Mouse (Mus musculus) MN1 (cell line): Measurements from ENCODE around the gene Gm7347.
"Not testable (repeated sequence)": the region's sequence is repeated elsewhere in the genome, so short reads cannot be mapped to it uniquely, and the experiment has no call there.

Experiments used
- DNase-seq: peaks from one replicate; pipeline ENCODE4 v3.0.0-alpha.2; 2016; ENCODE audit warnings: low spot score

The Gm7347 gene

DNA sequence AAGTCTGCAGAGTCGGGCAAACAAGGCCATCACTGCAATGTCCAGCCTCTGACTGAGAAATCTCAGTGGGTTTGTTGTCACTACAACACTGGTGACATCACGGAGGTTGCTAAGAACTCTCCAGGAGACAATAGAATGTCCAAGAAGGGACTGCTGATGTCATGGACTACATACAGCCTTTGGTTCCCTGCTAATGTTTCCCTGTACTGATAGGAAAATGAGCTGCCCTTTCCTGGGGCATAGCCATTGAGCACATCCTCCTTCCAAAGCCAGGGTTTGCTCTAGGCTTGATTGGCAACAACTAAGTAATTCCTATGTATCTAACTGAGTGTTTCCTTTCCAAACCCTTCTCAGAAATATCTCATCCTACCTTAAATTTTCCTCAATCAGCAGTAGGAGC lies at the start of gene Gm7347:
TSS of gene Gm7347 (minus strand) at position 101 of the 400 bp plus-strand sequence.
- DNase-seq, result not testable (repeated sequence)

DNA sequence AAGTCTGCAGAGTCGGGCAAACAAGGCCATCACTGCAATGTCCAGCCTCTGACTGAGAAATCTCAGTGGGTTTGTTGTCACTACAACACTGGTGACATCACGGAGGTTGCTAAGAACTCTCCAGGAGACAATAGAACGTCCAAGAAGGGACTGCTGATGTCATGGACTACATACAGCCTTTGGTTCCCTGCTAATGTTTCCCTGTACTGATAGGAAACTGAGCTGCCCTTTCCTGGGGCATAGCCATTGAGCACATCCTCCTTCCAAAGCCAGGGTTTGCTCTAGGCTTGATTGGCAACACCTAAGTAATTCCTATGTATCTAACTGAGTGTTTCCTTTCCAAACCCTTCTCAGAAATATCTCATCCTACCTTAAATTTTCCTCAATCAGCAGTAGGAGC lies 46.9 kb upstream of the Gm7347 start, which contains the start of gene 5031410I06Rik:
TSS of gene 5031410I06Rik (minus strand) at position 101 of the 400 bp plus-strand sequence.
- DNase-seq, result not testable (repeated sequence)

DNA sequence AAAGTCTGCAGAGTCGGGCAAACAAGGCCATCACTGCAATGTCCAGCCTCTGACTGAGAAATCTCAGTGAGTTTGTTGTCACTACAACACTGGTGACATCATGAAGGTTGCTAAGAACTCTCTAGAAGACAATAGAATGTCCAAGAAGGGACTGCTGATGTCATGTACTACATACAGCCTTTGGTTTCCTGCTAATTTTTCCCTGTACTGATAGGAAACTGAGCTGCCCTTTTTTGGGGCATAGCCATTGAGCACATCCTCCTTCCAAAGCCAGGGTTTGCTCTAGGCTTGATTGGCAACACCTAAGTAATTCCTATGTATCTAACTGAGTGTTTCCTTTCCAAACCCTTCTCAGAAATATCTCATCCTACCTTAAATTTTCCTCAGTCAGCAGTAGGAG lies 30.8 kb upstream of the Gm7347 start, which contains the start of gene Gm10471:
TSS of gene Gm10471 (minus strand) at position 101 of the 400 bp plus-strand sequence.
- DNase-seq, result not testable (repeated sequence)

DNA sequence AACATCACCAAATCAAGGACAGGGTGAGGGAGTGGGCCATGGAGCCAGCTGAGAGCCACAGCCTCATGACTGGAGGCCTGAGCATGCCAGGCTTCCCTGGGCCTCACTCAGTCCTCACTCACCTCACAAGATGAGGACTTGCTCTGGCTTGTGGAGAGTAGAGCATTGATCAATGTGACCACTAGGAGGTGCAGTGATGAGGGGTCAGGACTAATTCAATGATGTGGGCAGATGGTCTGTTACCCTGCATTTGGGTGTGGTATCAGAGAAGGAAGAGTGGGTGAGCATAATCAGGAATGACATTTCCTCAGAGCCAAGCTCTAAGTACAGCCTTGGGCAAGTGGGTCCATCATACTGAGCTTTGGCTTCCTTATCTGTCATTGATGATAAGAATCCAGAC lies 20.6 kb upstream of the Gm7347 start:
- not testable (repeated sequence) for DNase-seq

DNA sequence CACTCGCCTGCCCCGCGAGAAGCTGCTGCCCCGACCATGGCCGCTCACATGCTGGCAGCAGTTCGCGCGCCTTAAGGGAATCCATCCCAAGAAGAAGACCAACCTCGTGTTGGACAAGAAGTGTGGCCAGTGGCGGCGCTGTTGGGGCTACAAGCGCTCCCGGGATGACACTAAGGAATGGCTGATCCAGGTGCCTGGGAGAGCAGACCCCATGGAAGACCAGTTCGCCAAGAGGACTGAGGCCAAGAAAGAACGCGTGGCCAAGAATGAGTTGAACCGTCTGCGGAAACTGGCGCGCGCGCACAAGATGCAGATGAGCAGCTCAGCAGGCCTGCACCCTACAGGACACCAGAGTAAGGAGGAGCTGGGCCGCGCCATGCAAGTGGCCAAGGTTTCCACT lies 12.3 kb upstream of the Gm7347 start:
- no peak for DNase-seq

DNA sequence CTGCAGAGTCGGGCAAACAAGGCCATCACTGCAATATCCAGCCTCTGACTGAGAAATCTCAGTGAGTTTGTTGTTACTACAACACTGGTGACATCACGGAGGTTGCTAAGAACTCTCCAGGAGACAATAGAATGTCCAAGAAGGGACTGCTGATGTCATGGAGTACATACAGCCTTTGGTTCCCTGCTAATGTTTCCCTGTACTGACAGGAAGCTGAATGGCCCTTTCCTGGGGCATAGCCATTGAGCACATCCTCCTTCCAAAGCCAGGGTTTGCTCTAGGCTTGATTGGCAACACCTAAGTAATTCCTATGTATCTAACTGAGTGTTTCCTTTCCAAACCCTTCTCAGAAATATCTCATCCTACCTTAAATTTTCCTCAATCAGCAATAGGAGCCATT lies 18.9 kb downstream of the Gm7347 start, which contains the start of gene Speer4a:
TSS of gene Speer4a (minus strand) at position 101 of the 400 bp plus-strand sequence.
- not testable (repeated sequence) for DNase-seq

DNA sequence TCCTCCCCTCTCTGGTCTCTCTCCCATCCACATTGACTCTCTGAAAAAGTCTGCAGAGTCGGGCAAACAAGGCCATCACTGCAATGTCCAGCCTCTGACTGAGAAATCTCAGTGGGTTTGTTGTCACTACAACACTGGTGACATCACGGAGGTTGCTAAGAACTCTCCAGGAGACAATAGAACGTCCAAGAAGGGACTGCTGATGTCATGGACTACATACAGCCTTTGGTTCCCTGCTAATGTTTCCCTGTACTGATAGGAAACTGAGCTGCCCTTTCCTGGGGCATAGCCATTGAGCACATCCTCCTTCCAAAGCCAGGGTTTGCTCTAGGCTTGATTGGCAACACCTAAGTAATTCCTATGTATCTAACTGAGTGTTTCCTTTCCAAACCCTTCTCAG lies 35.6 kb downstream of the Gm7347 start, which contains the start of gene Gm5862:
TSS of gene Gm5862 (minus strand) at position 101 of the 400 bp plus-strand sequence.
- not testable (repeated sequence) for DNase-seq

DNA sequence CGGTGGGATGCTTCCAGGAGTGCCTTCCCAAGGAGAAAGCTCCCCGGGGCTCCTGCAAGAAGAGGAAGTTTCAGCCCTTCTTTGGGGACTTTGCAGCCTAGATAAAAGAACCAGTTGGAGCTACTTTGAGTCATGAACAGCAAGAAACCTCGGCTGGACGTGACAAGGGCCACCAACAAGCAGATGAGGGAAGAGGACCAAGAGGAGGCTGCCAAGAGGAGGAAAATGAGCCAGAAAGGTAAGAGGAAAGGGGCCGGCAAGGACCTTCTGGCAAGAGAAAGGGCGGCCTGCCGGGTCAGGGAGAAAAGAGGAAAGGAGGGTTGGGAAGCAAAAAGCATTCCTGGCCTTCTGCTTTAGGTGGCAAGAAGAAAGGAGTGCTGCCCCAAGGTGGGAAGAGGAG lies 50.7 kb downstream of the Gm7347 start:
- not testable (repeated sequence) for DNase-seq

DNA sequence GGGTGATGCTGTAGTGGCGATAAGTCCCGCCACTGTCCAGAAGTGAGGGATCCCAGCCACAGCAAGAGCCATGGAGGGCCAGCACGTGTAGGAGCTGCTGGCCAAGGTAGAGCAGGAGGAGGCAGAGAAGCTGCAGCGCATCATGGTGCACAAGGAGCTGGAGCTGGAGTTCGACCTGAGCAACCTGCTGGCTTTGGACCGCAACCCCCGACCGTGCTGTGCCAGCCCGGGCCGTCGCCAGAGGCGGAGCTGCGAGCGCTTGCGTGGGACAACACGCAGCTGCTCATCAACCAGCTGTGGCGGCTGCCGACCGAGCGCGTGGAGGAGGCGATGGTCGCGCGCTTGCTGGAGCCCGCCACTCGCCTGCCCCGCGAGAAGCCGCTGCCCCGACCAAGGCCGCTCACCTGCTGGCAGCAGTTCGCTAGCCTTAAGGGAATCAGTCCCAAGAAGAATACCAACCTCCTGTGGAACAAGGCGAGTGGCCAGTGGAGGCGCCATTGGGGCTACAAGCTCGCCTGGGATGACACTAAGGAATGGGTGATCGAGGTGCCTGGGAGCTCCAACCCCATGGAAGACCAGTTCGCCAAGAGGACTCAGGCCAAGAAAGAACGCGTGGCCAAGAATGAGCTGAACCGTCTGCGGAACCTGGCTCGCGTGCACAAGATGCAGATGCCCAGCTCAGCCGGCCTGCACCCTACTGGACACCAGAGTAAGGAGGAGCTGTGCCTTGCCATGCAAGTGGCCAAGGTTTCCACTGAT lies 51.3 kb downstream of the Gm7347 start:
- DNase-seq, result not testable (repeated sequence)

DNA sequence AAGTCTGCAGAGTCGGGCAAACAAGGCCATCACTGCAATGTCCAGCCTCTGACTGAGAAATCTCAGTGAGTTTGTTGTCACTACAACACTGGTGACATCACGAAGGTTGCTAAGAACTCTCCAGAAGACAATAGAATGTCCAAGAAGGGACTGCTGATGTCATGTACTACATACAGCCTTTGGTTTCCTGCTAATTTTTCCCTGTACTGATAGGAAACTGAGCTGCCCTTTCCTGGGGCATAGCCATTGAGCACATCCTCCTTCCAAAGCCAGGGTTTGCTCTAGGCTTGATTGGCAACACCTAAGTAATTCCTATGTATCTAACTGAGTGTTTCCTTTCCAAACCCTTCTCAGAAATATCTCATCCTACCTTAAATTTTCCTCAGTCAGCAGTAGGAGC lies 53.7 kb downstream of the Gm7347 start, which contains the start of gene Gm1979:
TSS of gene Gm1979 (minus strand) at position 101 of the 400 bp plus-strand sequence.
- not testable (repeated sequence) for DNase-seq
